Mouse (Mus musculus) monocyte, adult 5-6 weeks (primary cell): ENCODE results near the gene Tubb2b. TPM values are rescaled to one million over a fixed set of nuclear protein-coding genes. Genes with fewer than 3 reads are reported as not detected.
A peak's percentile ranks its signal among the peaks of the same experiment; 100 is the strongest.

Source experiments
- ATAC-seq: fragments of 153-309, 156-312 bp; replicated peaks from 2 replicates; pipeline ENCODE4 v1.8.0; 2017; ENCODE audit warnings: mild to moderate bottlenecking; ENCODE audit not compliant: low TSS enrichment, insufficient number of reproducible peaks, severe bottlenecking, poor library complexity, low FRiP score
- total RNA-seq: library from RNA; stranded (forward); fragments of 200-1000, 200-491, 200-594 nt; gene quantifications from 3 replicates; pipeline ENCODE4 v1.2.3, GENCODE M21; 2017

Tubb2b gene
- total RNA-seq, 1 experiment from 2014 or later, result 5.1 TPM

DNA sequence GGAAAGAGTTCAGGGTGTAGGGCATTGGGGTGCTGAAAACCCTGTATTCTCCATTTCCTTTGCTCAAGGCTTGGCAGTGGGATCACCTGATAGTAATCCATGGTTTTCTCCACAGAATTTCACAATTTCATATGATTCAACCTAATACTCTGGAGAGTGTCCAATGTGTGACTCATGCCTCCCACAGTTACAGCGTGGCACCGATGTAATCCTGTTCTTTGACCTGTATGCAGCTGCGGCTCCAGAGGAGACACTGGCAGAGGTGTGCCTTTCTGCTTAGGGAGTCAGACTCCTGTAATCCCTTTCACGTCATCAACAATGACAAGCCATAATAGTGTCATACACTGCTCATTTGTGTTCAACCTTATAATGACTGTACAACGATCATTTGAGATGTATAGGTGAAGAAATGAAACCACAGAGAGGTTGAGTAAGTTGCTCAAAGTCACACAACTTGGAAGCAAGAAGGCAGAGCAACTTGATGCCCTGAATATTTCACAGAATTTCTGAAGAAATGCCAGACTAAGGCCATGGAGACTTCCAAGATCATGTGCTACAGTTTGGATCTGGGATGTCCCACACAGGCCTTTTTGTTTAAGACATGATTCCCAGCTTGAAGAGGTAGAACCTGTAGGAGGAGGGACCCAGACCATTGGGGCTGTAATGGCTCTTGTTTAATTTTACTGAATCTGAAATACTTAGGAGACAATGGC is 17.7 kb downstream of the Tubb2b start:
- ATAC-seq, result no peak

DNA sequence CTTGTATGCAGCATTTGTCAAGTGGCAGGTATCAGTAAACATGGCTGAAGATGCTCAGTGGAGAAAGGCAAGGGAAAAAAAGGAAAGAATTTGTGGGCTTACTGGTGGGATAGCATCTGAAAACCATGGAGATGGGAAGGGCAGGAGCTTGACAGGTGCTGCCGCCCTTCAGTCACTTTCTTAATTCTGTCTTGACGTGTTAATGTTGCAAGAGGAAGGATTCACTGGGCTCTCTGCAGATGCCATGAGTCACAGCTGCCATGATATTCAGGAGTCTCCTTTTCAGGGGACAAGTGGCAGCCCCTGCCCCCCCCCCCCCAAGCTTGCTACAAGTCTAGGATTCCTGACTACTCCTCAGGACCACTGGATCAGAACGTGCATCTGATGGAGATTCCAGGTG is 18.4 kb downstream of the Tubb2b start:
- ATAC-seq, result no peak

DNA sequence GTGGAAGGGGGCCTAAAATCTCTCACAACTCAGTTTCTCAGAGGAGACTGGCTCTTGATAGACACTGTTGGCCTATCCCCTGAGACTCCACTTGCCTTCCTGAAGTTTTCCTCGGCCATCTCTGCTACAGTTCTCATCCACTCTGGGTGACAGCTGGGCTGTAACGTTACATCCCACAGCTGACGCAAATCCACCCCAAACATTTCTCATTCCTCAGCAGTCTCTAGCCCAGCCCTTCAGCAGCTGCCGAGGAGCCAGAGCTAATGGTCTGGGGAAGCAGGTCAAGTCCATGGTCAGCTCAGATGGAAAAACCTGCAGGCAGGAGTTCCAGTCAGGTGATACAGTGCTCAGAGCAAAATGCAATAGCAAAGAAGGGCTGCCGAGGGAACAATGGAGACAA is 19.2 kb downstream of the Tubb2b start:
- ATAC-seq, result no peak

GRCm38 (mm10) chr13:34109677-34110058 is 20.6 kb downstream of the Tubb2b start:
- no peak for ATAC-seq

DNA sequence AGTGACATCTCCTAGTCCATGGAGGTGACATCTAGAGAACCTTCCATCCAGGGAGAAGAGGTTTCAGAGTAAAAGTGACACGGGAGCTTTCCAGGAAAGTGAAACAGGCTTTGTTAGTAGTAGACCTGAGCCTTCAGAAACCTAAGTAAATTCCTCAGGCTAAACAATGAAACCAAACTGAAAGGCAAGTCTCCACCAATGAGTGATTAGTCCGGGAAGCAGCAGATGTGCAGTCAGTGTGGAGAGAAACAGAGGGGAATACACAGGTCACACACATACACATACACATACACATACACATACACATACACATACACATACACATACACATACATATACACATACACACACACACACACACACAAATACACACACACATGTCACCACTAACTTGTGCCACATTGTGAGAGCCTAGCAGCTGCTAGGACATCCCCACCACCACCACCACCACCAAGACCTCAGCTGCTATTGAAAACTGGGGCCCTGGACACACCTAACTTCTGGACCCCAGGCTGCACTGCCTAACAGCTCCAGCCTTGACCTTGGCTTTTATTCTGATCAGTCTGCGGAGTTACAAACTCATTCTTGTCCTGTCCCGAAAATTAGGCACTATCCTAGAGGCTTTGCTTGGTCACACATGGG is 21.1 kb downstream of the Tubb2b start:
- ATAC-seq, result no peak

- no peak for ATAC-seq
These were observed 23.3 kb downstream of the Tubb2b start for GRCm38 (mm10) chr13:34106999-34107398.

DNA sequence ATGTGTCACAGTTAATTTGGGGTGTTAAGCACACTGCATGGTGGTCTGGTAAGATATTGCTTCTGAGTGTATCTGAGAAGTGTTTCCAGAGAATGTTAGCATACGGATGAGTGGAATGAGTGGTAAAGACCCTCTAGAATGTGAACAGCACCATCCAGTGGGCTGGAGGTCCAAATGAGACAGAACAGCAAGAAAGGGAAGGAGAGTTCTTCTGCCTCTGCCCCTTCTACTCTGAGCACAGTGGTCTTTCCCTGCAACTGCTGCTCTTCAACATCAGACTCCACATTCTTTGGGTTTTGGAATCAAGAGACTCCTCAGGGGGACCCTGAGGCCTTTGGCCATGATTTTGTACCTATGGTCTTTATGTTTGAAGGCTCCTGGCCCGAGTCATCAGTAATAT is 24.0 kb downstream of the Tubb2b start:
- no peak for ATAC-seq

DNA sequence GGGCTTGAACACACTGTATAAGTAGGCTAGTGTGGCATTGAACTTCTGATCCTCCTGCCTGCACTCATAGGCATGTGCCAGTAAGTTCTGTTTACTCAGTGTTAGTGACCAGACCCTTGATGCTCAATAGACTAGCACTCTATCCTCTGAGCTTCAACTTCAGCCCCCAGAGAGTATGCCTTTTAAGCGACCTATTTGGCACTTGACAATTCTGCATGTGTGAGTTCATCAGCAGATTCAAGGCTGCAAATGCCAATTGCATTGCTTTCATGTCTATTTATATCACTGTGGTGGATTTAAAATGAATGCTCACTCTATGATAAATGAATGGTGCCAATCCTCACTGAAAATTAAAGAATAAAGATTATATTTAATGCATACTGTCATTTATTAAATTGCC is 24.9 kb downstream of the Tubb2b start:
- ATAC-seq, result no peak

GRCm38 (mm10) chr13:34101908-34102307 is 28.4 kb downstream of the Tubb2b start:
- no peak for ATAC-seq

GRCm38 (mm10) chr13:34101247-34101646 is 29.0 kb downstream of the Tubb2b start:
- no peak for ATAC-seq

GRCm38 (mm10) chr13:34100733-34101132 is 29.5 kb downstream of the Tubb2b start:
- ATAC-seq, result no peak

DNA sequence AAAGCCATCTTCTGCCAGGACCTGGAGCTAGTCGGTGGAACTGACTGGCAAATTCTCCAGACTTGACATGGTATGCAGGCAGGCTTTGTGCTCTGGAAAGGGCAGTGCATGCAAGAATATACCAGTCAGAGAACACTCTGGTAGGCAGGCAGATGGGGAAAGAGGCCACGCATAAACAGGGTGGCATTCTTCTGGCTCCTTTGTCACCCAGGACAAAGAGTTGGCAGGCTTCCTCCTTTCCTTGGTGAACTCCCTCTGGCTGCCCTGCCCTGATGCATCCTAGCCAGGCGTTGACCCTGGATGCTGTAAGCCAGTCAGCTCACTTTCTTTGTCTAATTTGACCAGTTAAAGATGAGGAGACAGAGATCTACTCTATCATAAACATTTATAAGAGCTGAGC is 33.2 kb downstream of the Tubb2b start:
- no peak for ATAC-seq

DNA sequence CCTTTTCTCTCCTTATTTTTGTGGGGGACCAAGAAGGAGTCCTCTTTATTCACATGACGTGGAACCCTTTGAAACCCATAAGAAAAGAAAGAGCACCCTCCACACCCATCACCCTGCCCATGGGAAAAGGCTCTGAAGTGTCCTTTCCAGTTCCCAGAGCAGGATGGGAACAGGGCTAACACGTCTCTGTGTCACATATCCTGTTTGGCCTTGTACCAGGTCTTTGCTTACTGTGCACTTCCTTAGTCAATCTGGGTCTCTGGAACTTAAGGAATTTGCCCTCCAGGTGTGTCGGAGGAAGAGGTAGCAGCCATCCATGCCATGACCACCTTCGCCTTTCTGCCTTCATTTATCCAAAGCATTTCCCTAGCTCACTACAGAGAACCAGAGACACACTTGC is 33.8 kb downstream of the Tubb2b start:
- ATAC-seq, result no peak

DNA sequence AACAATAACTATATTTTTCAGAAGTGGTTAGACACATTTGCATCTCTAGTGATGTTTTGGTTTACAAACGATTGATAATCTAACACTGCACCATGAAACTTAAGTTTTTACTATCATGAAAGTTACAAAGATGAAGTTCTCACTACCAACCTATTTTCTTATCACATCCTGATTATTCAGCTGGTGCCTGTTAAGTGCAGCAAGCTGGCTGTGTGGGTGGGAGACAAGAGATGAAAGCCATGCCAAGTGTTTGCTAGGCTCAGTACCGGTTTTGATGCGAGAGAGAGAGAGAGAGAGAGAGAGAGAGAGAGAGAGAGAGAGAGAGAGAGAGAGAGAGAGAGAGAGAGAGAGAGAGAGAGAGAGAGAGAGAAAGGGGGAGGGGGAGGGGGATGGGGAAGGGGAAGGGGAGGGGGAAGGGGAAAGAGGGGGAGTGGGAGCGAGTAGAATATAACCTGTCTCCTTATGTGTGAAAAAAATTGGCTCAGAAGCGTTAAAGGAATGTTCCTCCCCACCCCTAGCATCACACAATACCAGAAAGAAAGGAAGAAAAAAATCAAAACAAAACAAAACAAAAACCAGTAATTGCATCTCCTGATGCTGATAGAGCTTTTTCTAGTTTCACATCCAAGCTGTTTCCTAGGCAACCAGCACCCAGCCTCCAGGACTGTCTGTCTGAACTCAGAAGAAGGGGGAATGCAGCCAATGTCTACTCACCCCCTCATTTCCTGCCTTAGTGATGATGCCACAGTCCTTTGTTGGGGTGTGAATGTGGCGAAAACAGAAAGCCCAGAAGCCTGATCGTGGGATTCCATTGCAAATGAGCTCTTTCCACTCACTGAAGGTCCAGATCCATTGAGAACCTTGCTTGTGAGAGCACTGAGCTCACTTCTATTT is 34.5 kb downstream of the Tubb2b start:
- ATAC-seq, result no peak

- no peak for ATAC-seq
These were observed 40.9 kb downstream of the Tubb2b start for GRCm38 (mm10) chr13:34089358-34089757.

GRCm38 (mm10) chr13:34088871-34089288 is 41.4 kb downstream of the Tubb2b start:
- ATAC-seq, result 0 out of 2 replicates have a peak, but pooled peaks have one; percentile 47

DNA sequence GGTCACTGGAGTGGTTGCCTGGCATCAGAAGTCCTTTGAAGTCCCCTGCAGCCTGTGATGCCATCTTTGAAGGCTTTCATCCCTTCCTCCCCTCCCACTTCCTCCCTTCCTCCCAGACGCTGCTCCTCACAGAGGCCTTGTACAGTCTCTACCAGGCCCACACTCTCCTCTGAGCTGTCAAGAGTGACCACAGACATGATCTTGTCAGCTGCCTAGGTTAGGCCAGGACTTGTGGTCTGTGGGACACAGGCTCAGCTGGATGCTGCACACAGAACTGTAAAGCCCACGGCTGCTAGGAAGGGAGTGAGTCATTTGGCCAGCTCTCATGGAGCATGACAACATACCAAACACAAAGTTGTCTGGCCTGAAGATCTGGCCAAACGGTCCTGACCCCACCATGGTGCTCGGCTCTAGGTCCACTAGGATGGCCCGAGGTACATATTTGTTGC is 42.0 kb downstream of the Tubb2b start:
- ATAC-seq, result peak; percentile 43; the same call in 1 of the 2 replicates

DNA sequence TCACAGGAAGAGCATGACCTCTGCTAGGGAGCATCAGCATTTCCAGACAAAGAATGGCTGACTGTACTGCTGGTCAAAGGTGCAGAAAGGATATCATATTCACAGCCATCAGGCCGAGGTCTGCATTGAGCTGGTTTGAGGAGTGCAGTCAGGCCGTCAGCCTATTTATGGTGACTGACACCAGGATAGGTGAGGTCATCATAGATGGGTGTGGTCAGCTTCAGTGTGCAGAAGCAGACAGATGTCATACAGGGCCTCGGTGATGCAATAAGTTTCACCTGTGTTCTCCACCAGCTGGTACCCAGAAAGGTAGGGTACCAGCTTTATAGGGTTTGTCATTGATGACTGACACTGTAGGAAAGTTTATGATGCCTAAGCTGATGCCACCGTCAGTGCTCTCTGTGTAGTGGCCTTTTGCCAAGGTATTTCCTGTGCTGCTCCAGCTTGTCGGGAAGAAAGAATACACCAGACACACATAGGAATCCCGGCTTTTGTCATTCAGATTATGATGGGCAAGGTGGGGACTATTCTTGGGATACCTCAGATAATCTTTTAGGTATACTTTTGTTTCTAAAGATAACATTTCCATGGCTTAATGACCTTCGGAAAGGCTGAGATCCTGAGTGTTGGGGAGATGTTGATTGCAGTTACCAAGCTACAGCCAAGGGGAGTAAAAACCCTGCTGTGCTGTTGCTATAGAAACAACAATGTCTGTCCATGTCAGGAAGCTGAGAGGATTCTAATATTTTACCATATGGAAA is 43.0 kb downstream of the Tubb2b start:
- ATAC-seq, result no peak
